Mouse (Mus musculus) CH12.LX (cell line): ENCODE data around the gene F2. TPM values are rescaled to one million over a fixed set of nuclear protein-coding genes. Genes with fewer than 3 reads are reported as not detected.
"Not testable (repeated sequence)": the region's sequence is repeated elsewhere in the genome, so short reads cannot be mapped to it uniquely, and the experiment has no call there.

Source experiments
- DNase-seq: peaks from one replicate; pipeline ENCODE4 v3.0.0-alpha.2; 2013; ENCODE audit errors: extremely low read depth
- H3K27ac ChIP-seq: 2 replicates; pipeline ENCODE4 v1.5.1; 2012; ENCODE audit warnings: low read depth, mild to moderate bottlenecking, control low read depth, moderate library complexity; ENCODE audit not compliant: insufficient read depth
- H3K27me3 ChIP-seq: replicated peaks from 2 replicates; pipeline ENCODE3; 2012; ENCODE audit warnings: inconsistent platforms
- H3K36me3 ChIP-seq, 2 experiments: replicated peaks in 1 of 2; 2 replicates each; pipeline versions ENCODE3 to v1.6.1; 2012; ENCODE audit warnings: inconsistent platforms in 1 of 2, low read length in 1 of 2, mild to moderate bottlenecking in 1 of 2, mixed read lengths in 1 of 2, moderate library complexity in 1 of 2; ENCODE audit not compliant: control insufficient read depth in 1 of 2, insufficient read depth in 1 of 2
- H3K4me1 ChIP-seq, 2 experiments: 2 replicates each; pipeline ENCODE4 v1.6.1; 2012; ENCODE audit warnings: inconsistent platforms in 1 of 2, moderate library complexity in 1 of 2; ENCODE audit not compliant: insufficient read depth in 2 of 2, control insufficient read depth in 1 of 2
- H3K4me2 ChIP-seq: 2 replicates; pipeline ENCODE4 v1.6.1; 2012; ENCODE audit warnings: low read depth, mild to moderate bottlenecking, control low read depth; ENCODE audit not compliant: poor library complexity, insufficient read depth, severe bottlenecking
- H3K4me3 ChIP-seq, 3 experiments: fragments of 150-350 bp in 1 of 3; sonication (generic) in 1 of 3; replicated peaks in 1 of 3; 2 replicates each; pipeline versions ENCODE3 to v1.5.1; 2011 to 2012; ENCODE audit warnings: low read depth in 2 of 3, low read length in 2 of 3, mild to moderate bottlenecking in 2 of 3, moderate library complexity in 2 of 3, control low read depth in 1 of 3, improper control_type of control experiment in 1 of 3, inconsistent platforms in 1 of 3, mixed read lengths in 1 of 3; ENCODE audit not compliant: poor library complexity in 1 of 3
- H3K79me2 ChIP-seq: replicated peaks from 2 replicates; pipeline ENCODE4 v1.6.1; 2012; ENCODE audit warnings: mild to moderate bottlenecking, moderate library complexity; ENCODE audit not compliant: control insufficient read depth, poor library complexity, insufficient read depth, severe bottlenecking; ENCODE audit errors: extremely low read depth
- H3K9ac ChIP-seq: 2 replicates; pipeline ENCODE4 v1.6.1; 2012; ENCODE audit warnings: low read depth, mild to moderate bottlenecking, control low read depth, moderate library complexity; ENCODE audit not compliant: insufficient read depth
- H3K9me3 ChIP-seq: replicated peaks from 2 replicates; pipeline ENCODE3; 2012; ENCODE audit warnings: low read length, inconsistent platforms, mixed read lengths
- CHD2 ChIP-seq: IDR thresholded peaks from 2 replicates; pipeline ENCODE4 v1.6.1; 2011; ENCODE audit warnings: low read length, improper control_type of control experiment
- ETS1 ChIP-seq: conservative IDR thresholded peaks from 2 replicates; pipeline ENCODE4 v1.6.1; 2012; ENCODE audit warnings: low read depth, mild to moderate bottlenecking, inconsistent platforms, low read length, improper control_type of control experiment, moderate library complexity
- JUND ChIP-seq: conservative IDR thresholded peaks from 2 replicates; pipeline ENCODE4 v1.6.1; 2011; ENCODE audit warnings: low read depth, low read length, improper control_type of control experiment
- MAFK ChIP-seq: IDR thresholded peaks from 2 replicates; pipeline ENCODE4 v1.6.1; 2011; ENCODE audit warnings: low read length, improper control_type of control experiment; ENCODE audit not compliant: insufficient replicate concordance
- MAX ChIP-seq: IDR thresholded peaks from 2 replicates; pipeline ENCODE4 v1.6.1; 2011; ENCODE audit warnings: low read length, improper control_type of control experiment
- POLR2A ChIP-seq: IDR thresholded peaks from 2 replicates; pipeline ENCODE4 v1.6.1; 2011; ENCODE audit warnings: low read depth, mild to moderate bottlenecking, improper control_type of control experiment, low read length
- UBTF ChIP-seq: IDR thresholded peaks from 2 replicates; pipeline ENCODE4 v1.6.1; 2012; ENCODE audit warnings: low read depth, mild to moderate bottlenecking, inconsistent platforms, low read length, improper control_type of control experiment, moderate library complexity
- ZMIZ1 ChIP-seq: IDR thresholded peaks from 2 replicates; pipeline ENCODE4 v1.6.1; 2012; ENCODE audit warnings: low read depth, mild to moderate bottlenecking, inconsistent platforms, low read length, improper control_type of control experiment
- ZNF384 ChIP-seq: IDR thresholded peaks from 2 replicates; pipeline ENCODE4 v1.6.1; 2012; ENCODE audit warnings: low read depth, low read length, improper control_type of control experiment, inconsistent platforms
- dilution Hi-C: fragments of 300-500 bp; cut with MboI; formaldehyde crosslinking; loops from 2 replicates; pipeline ENCODE4 v1.14.3; 2020; ENCODE audit warnings: low sequenced_read_pairs; ENCODE audit not compliant: extremely low pct_unique_long_range_greater_than_20kb, extremely low pct_ligation_motif_present
- in situ Hi-C: fragments of 300-500 bp; cut with MboI; formaldehyde crosslinking; loops from 3 replicates; pipeline ENCODE4 v1.14.3; 2019; ENCODE audit warnings: low sequenced_read_pairs, low pct_ligation_motif_present, low pct_unique_long_range_greater_than_20kb, mixed read lengths
- polyA plus RNA-seq: library from polyadenylated mRNA; unstranded; fragments of >175 nt; gene quantifications from 2 replicates; pipeline ENCODE4 v1.2.1, GENCODE M21; 2012; ENCODE audit warnings: low read depth; ENCODE audit not compliant: insufficient read length
- total RNA-seq, 2 experiments: library from RNA; depleted of rRNA; stranded (reverse); fragments of 300-350 nt in 1 of 2; fragments of >200 nt in 1 of 2; gene quantifications; 2 replicates each; pipeline ENCODE4 v1.2.3; 2012 to 2014

Gene F2
- total and polyA plus RNA-seq, 3 experiments = 0.04 TPM; not detected in 2

DNA sequence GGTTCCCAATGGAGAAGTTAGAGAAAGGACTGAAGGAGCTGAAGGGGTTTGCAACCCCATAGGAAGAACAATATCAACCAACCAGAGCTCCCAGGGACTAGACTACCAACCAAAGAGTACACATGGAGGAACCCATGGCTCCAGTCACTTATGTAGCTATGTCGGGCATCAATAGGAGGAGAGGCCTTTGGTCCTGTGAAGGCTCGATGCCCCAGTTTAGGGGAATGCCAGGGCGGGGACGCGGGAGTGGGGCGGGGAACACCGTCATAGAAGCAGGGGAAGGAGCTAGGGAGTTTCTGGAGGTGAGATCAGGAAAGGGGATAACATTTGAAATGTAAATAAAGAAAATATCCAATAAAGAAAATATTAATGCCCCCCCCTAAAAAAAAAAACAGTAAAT, 12.8 kb downstream of the F2 start:
- H3K9me3 ChIP-seq, H3K27me3 ChIP-seq, H3K9ac ChIP-seq, DNase-seq, in situ Hi-C loops, H3K4me2 ChIP-seq, H3K79me2 ChIP-seq, H3K27ac ChIP-seq, dilution Hi-C loops, H3K4me1 ChIP-seq, H3K4me3 ChIP-seq: not testable (repeated sequence)
- peaks cover 28 to 56% of the 10 kb centered on the region in 2 experiments for H3K36me3 ChIP-seq

DNA sequence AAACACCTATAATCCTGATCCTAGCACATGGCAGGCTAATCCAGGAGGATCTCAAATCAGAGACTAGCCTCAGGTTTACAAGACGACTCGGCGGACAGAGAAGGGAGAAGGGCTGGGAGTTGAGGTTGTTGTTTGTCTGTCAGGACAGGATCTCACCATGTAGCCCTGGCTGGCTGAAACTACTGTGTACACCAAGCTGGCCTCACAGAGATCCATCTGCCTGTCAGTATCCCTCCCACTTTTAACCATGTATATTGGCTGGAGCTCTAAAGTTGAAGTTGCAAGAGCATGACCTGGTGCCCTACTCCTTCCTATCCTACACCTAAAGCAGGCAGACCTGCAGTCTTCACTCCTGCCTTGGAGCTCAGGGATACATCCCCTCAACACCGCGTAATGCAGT, 13.9 kb downstream of the F2 start:
- H3K9ac ChIP-seq = no peak overlapping the region
- H3K27me3 ChIP-seq = no peaks in the 10 kb centered on the region
- in situ Hi-C loops = no loop called here
- H3K79me2 ChIP-seq = no peaks in the 10 kb centered on the region
- H3K4me2 ChIP-seq = no peak overlapping the region
- H3K36me3 ChIP-seq = peaks cover 35 to 66% of the 10 kb centered on the region in 2 experiments
- no peaks in the 10 kb centered on the region for H3K4me1 ChIP-seq
- no peak overlapping the region for H3K4me3 ChIP-seq
- dilution Hi-C loops = no loop called here
- no peaks in the 10 kb centered on the region for H3K9me3 ChIP-seq
- no peak overlapping the region for H3K27ac ChIP-seq
- TF ChIP-seq MAX (no peak), MAFK (no peak), ETS1 (no peak), POLR2A (no peak), JUND (no peak), CHD2 (no peak), ZMIZ1 (no peak), ZNF384 (no peak), UBTF (no peak)
- no peak for DNase-seq

DNA sequence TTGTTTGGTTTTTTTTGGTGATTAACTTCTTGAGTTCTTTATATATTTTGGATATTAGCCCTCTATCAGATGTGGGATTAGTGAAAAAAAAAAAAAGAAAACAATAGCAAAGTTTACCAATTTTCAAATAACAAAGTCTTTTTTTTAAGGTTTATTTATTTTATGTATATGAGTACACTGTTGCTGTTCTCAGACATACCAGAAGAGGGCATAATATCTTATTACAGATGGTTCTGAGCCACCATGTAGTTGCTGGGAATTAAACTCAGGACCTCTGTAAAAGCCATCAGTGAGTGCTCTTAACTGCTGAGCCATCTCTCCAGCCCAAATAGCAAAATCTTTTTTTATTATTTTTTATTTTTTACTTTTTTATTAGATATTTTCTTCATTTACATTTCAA, 26.8 kb downstream of the F2 start:
- H3K27ac ChIP-seq, H3K27me3 ChIP-seq, H3K79me2 ChIP-seq, in situ Hi-C loops, H3K9me3 ChIP-seq, H3K4me1 ChIP-seq, DNase-seq, H3K4me3 ChIP-seq, H3K4me2 ChIP-seq, H3K9ac ChIP-seq, dilution Hi-C loops: not testable (repeated sequence)
- H3K36me3 ChIP-seq = peaks cover 42 to 52% of the 10 kb centered on the region in 2 experiments
